Mouse (Mus musculus) limb, embryonic 15.5 days (tissue): ENCODE data around the gene Dmwd. TPM values are rescaled to one million over a fixed set of nuclear protein-coding genes. Genes with fewer than 3 reads are reported as not detected.

ENCODE experiments used
- ATAC-seq: fragments of 200-750 bp; cut with Nextera tagmentation; 2 replicates; pipeline ENCODE4 v1.8.0; 2017; ENCODE audit warnings: low read depth, moderate TSS enrichment; ENCODE audit not compliant: insufficient number of reproducible peaks, low FRiP score, low TSS enrichment
- H3K27ac ChIP-seq: fragments of 300-500 bp; sonication (generic); 2 replicates; pipeline ENCODE4 v1.5.1; 2015; ENCODE audit warnings: moderate library complexity, mild to moderate bottlenecking, inconsistent platforms
- H3K27me3 ChIP-seq: fragments of 300-500 bp; sonication (generic); 2 replicates; pipeline ENCODE4 v1.6.1; 2015; ENCODE audit warnings: inconsistent platforms
- H3K36me3 ChIP-seq: fragments of 300-500 bp; sonication (generic); 2 replicates; pipeline ENCODE4 v1.6.1; 2015; ENCODE audit warnings: inconsistent platforms
- H3K4me1 ChIP-seq: fragments of 300-500 bp; sonication (generic); 2 replicates; pipeline ENCODE4 v1.6.1; 2015; ENCODE audit warnings: inconsistent platforms
- H3K4me2 ChIP-seq: fragments of 300-500 bp; sonication (generic); 2 replicates; pipeline ENCODE4 v1.6.1; 2015; ENCODE audit warnings: mild to moderate bottlenecking, inconsistent platforms
- H3K4me3 ChIP-seq: fragments of 300-500 bp; sonication (generic); 2 replicates; pipeline ENCODE4 v1.5.1; 2015; ENCODE audit warnings: mild to moderate bottlenecking, inconsistent platforms
- H3K9ac ChIP-seq: fragments of 300-500 bp; sonication (generic); 2 replicates; pipeline ENCODE4 v1.6.1; 2015; ENCODE audit warnings: inconsistent platforms
- H3K9me3 ChIP-seq: fragments of 300-500 bp; sonication (generic); 2 replicates; pipeline ENCODE4 v1.6.1; 2016; ENCODE audit warnings: inconsistent platforms
- WGBS: fragments of 180-500 bp; shearing (Covaris S2); methylation state at CpG from one replicate; pipeline ENCODE4 v1.1.7; 2015; 5-methylcytosine and 5-hydroxymethylcytosine counted together
- polyA plus RNA-seq: library from polyadenylated mRNA; unstranded; fragments of >200 nt; fragmentation: Nextera tagmentation; extraction: Ambion mirVana; gene quantifications from 2 replicates; pipeline ENCODE4 v1.2.1, GENCODE M21; 2015

The Dmwd gene
- polyA plus RNA-seq, 1 experiment from 2014 or later: 15.5 TPM

GRCm38 (mm10) chr7:19086042-19086441 lies 10.0 kb downstream of the Dmwd start:
- peaks cover 4% of the 10 kb centered on the region; the same call in 1 of the 2 replicates for H3K27me3 ChIP-seq
- peaks cover 55% of the 10 kb centered on the region for H3K4me1 ChIP-seq
- H3K4me3 ChIP-seq: peak overlapping the region; percentile 11; the same call in 1 of the 2 replicates
- no peak overlapping the region for H3K9ac ChIP-seq
- H3K27ac ChIP-seq: 0 out of 2 replicates have a peak overlapping the region, but pooled peaks have one; percentile 1
- no peaks in the 10 kb centered on the region for H3K9me3 ChIP-seq
- peaks cover 61% of the 10 kb centered on the region for H3K36me3 ChIP-seq
- H3K4me2 ChIP-seq: peak overlapping the region; percentile 36; the same call in 1 of the 2 replicates
- WGBS: 11% methylated on average over 14 of the region's 14 CpGs
- ATAC-seq: no peak

DNA sequence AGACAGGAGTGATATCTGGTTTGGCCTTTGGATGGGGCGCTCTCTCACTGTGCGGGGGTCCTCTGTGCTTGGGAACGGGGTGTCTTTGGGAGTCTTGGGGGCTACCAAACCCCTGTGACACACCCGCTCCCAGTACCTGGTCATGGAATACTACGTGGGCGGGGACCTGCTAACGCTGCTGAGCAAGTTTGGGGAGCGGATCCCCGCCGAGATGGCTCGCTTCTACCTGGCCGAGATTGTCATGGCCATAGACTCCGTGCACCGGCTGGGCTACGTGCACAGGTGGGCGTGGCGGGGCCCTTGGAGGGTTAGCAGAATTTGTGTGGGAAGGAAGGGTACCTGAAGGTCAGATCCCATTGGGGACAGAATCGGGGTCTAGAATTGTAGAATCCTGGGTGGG lies 10.7 kb downstream of the Dmwd start:
- H3K9me3 ChIP-seq: no peaks in the 10 kb centered on the region
- H3K27ac ChIP-seq: no peak overlapping the region
- H3K4me2 ChIP-seq: no peak overlapping the region
- H3K27me3 ChIP-seq: peaks cover 4% of the 10 kb centered on the region; the same call in 1 of the 2 replicates
- WGBS: 59% methylated on average over 18 of the region's 18 CpGs
- H3K4me1 ChIP-seq: peaks cover 58% of the 10 kb centered on the region
- no peak overlapping the region for H3K9ac ChIP-seq
- ATAC-seq: no peak
- no peak overlapping the region for H3K4me3 ChIP-seq
- peaks cover 55% of the 10 kb centered on the region for H3K36me3 ChIP-seq

GRCm38 (mm10) chr7:19088813-19089212 lies 12.8 kb downstream of the Dmwd start:
- no peak overlapping the region for H3K4me3 ChIP-seq
- H3K27me3 ChIP-seq: peaks cover 4% of the 10 kb centered on the region; the same call in 1 of the 2 replicates
- H3K9ac ChIP-seq: no peak overlapping the region
- peaks cover 56% of the 10 kb centered on the region for H3K4me1 ChIP-seq
- no peak overlapping the region for H3K27ac ChIP-seq
- no peaks in the 10 kb centered on the region for H3K9me3 ChIP-seq
- WGBS: 44% methylated on average over 10 of the region's 10 CpGs
- H3K4me2 ChIP-seq: no peak overlapping the region
- H3K36me3 ChIP-seq: peaks cover 41% of the 10 kb centered on the region
- no peak for ATAC-seq

DNA sequence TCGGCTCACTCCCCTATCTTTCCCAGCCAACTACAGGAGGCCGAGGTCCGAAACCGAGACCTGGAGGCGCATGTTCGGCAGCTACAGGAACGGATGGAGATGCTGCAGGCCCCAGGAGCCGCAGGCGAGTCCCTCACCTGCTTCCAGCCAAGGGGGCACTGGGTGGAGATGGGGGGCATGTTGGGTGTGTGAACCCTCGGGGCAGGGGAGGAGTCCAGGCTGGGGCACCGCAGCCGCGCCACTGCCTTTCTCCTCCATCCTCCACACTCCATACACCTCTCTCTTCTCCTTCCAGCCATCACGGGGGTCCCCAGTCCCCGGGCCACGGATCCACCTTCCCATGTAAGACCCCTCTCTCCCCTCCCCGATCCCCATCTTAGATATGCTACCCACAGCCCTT lies 15.9 kb downstream of the Dmwd start:
- Histone ChIP-seq H3K9ac (no peak overlapping the region), H3K4me1 (peaks cover 46% of the 10 kb centered on the region), H3K27me3 (peaks cover 4% of the 10 kb centered on the region; the same call in 1 of the 2 replicates), H3K9me3 (no peaks in the 10 kb centered on the region), H3K4me2 (peak overlapping the region; percentile 88), H3K36me3 (peaks cover 42% of the 10 kb centered on the region), H3K4me3 (peak overlapping the region; percentile 86), H3K27ac (peak overlapping the region; percentile 93; the same call in 1 of the 2 replicates)
- 43% methylated on average over 17 of the region's 17 CpGs for WGBS
- no peak for ATAC-seq

- H3K27ac ChIP-seq: peak overlapping the region; percentile 93
- peak overlapping the region; percentile 42 for H3K9ac ChIP-seq
- H3K4me1 ChIP-seq: peaks cover 49% of the 10 kb centered on the region
- ATAC-seq: peak; percentile 35
- peaks cover 4% of the 10 kb centered on the region; the same call in 1 of the 2 replicates for H3K27me3 ChIP-seq
- H3K36me3 ChIP-seq: peaks cover 42% of the 10 kb centered on the region
- H3K4me2 ChIP-seq: peak overlapping the region; percentile 88
- 4% methylated on average over 38 of the region's 38 CpGs for WGBS
- H3K4me3 ChIP-seq: peak overlapping the region; percentile 86
- no peaks in the 10 kb centered on the region for H3K9me3 ChIP-seq
These were observed 16.6 kb downstream of the Dmwd start for GRCm38 (mm10) chr7:19092381-19093173.

DNA sequence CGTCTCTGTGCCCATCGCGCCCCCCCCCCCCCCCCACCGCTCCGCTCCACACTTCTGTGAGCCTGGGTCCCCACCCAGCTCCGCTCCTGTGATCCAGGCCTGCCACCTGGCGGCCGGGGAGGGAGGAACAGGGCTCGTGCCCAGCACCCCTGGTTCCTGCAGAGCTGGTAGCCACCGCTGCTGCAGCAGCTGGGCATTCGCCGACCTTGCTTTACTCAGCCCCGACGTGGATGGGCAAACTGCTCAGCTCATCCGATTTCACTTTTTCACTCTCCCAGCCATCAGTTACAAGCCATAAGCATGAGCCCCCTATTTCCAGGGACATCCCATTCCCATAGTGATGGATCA lies 17.1 kb downstream of the Dmwd start:
- peaks cover 54% of the 10 kb centered on the region for H3K4me1 ChIP-seq
- 0% methylated on average over 15 of the region's 15 CpGs for WGBS
- peaks cover 42% of the 10 kb centered on the region for H3K36me3 ChIP-seq

GRCm38 (mm10) chr7:19093537-19094385 lies 17.7 kb downstream of the Dmwd start:
- peak overlapping the region; percentile 78 for H3K9ac ChIP-seq
- H3K9me3 ChIP-seq: no peaks in the 10 kb centered on the region
- peak overlapping the region; percentile 86 for H3K4me3 ChIP-seq
- H3K27ac ChIP-seq: peak overlapping the region; percentile 99
- ATAC-seq: peak; percentile 84
- H3K27me3 ChIP-seq: peaks cover 4% of the 10 kb centered on the region; the same call in 1 of the 2 replicates
- peaks cover 38% of the 10 kb centered on the region for H3K36me3 ChIP-seq
- under 1% methylated on average over 45 of the region's 45 CpGs for WGBS
- peaks cover 54% of the 10 kb centered on the region for H3K4me1 ChIP-seq
- H3K4me2 ChIP-seq: peak overlapping the region; percentile 88

More for the DNA sequence above, 17.1 kb downstream of the Dmwd start:
- Histone ChIP-seq H3K9me3 (no peaks in the 10 kb centered on the region), H3K4me3 (peak overlapping the region; percentile 86), H3K4me2 (peak overlapping the region; percentile 88), H3K27me3 (peaks cover 4% of the 10 kb centered on the region; the same call in 1 of the 2 replicates), H3K27ac (peak overlapping the region; percentile 93), H3K9ac (peak overlapping the region; percentile 42)
- 0 out of 2 replicates have a peak, but pooled peaks have one; percentile 18 for ATAC-seq

DNA sequence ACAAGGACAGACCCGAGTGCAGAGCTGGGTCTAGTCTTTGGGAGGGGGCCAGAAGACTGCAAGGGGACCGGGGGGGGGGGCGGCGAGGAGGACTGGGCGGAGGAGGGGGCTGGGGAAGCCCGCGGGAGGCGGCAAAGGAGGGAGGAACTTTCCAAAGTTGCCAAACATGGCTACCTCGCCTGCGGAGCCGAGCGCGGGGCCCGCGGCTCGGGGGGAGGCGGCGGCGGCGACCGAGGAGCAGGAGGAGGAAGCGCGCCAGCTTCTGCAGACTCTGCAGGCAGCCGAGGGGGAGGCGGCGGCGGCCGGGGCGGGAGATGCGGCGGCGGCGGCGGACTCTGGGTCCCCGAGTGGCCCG lies 18.4 kb downstream of the Dmwd start, which contains the start of gene Six5:
TSS of gene Six5 (plus strand) at position 124 of the 355 bp plus-strand sequence.
- H3K9ac ChIP-seq: peak within 1 kb of the TSS; percentile 78
- H3K4me1 ChIP-seq: peaks cover 54% of the 10 kb centered on the region
- H3K9me3 ChIP-seq: no peaks in the 10 kb centered on the region
- peak within 1 kb of the TSS; percentile 86 for H3K4me3 ChIP-seq
- peak within 1 kb of the TSS; percentile 99 for H3K27ac ChIP-seq
- ATAC-seq: peak; percentile 26
- peaks cover 4% of the 10 kb centered on the region; the same call in 1 of the 2 replicates for H3K27me3 ChIP-seq
- peaks cover 34% of the 10 kb centered on the region for H3K36me3 ChIP-seq
- H3K4me2 ChIP-seq: peak within 1 kb of the TSS; percentile 88
- 1% methylated on average over 20 of the region's 36 CpGs for WGBS

DNA sequence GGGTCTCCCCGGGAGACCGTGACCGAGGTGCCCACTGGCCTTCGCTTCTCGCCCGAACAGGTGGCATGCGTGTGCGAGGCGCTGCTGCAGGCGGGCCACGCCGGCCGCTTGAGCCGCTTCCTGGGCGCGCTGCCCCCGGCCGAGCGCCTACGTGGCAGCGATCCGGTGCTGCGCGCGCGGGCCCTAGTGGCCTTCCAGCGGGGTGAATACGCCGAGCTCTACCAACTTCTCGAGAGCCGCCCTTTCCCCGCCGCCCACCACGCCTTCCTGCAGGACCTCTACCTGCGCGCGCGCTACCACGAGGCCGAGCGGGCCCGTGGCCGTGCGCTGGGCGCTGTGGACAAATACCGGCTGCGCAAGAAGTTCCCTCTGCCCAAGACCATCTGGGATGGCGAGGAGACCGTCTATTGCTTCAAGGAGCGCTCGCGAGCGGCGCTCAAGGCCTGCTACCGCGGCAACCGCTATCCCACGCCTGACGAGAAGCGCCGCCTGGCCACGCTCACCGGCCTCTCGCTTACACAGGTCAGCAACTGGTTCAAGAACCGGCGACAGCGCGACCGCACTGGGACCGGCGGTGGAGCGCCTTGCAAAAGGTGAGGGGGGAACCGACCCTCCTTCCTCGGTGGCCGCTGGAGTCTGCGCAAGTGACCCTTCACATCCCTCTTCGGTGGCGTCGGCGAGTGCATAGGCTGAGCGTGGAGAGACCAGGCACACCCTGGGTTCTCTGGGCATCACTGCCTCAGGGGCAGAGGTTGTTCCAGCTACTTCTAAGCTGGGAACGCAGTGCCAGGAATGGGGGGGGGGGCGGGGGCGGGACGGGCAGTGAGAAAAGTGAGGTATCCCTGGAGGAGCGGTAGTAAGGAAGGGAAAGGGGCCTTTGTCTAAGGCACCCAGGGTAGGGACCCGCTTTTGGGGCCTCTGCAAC lies 19.1 kb downstream of the Dmwd start:
- peak overlapping the region; percentile 88 for H3K4me2 ChIP-seq
- peaks cover 32% of the 10 kb centered on the region for H3K36me3 ChIP-seq
- peak overlapping the region; percentile 78 for H3K9ac ChIP-seq
- H3K4me1 ChIP-seq: peaks cover 54% of the 10 kb centered on the region
- peak overlapping the region; percentile 99 for H3K27ac ChIP-seq
- no peaks in the 10 kb centered on the region for H3K9me3 ChIP-seq
- WGBS: under 1% methylated on average over 83 of the region's 87 CpGs
- ATAC-seq: no peak
- peaks cover 4% of the 10 kb centered on the region; the same call in 1 of the 2 replicates for H3K27me3 ChIP-seq
- peak overlapping the region; percentile 86 for H3K4me3 ChIP-seq

DNA sequence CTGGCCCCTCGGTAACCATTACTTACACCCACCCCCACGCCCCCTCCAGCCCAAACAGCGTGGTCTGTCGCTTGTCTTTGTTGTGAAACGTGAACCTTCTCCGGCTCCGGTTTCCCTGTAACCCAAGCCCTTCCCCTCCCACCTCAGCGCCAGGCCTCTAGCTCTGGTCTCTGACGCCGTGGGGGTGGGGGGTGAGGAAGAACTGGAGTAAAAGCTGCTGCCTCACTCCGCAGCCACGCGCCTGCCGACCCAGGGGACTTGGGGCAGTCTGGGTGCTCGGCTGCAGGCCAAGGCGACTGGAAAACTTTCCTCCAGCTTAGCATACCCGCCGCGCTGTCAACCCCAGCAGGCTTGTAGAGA lies 19.7 kb downstream of the Dmwd start:
- Histone ChIP-seq H3K4me3 (peak overlapping the region; percentile 86), H3K9me3 (no peaks in the 10 kb centered on the region), H3K9ac (peak overlapping the region; percentile 78), H3K36me3 (peaks cover 25% of the 10 kb centered on the region), H3K4me1 (peaks cover 54% of the 10 kb centered on the region), H3K27me3 (peaks cover 1% of the 10 kb centered on the region; the same call in 1 of the 2 replicates), H3K27ac (peak overlapping the region; percentile 99), H3K4me2 (peak overlapping the region; percentile 88)
- WGBS: 1% methylated on average over 19 of the region's 19 CpGs
- peak; percentile 6; the same call in 1 of the 2 replicates for ATAC-seq
